Mouse (Mus musculus) stomach, postnatal 0 days (tissue): ENCODE results near the gene Dock7. TPM values are rescaled to one million over a fixed set of nuclear protein-coding genes. Genes with fewer than 3 reads are reported as not detected.

Source experiments
- ATAC-seq: fragments of 200-750 bp; cut with Nextera tagmentation; 2 replicates; pipeline ENCODE4 v1.8.0; 2017; ENCODE audit not compliant: low FRiP score, low TSS enrichment
- DNase-seq: peaks from one replicate; pipeline ENCODE4 v3.0.0-alpha.2; 2016; ENCODE audit warnings: low spot score
- H3K27ac ChIP-seq: fragments of 300-500 bp; sonication (generic); replicated peaks from 2 replicates; pipeline ENCODE4 v1.5.1; 2014; ENCODE audit warnings: mild to moderate bottlenecking, control low read depth
- H3K27me3 ChIP-seq: fragments of 300-500 bp; sonication (generic); 2 replicates; pipeline ENCODE4 v1.6.1; 2014; ENCODE audit warnings: low read length; ENCODE audit not compliant: control insufficient read depth, insufficient read depth
- H3K36me3 ChIP-seq: fragments of 300-500 bp; sonication (generic); 2 replicates; pipeline ENCODE4 v1.6.1; 2014; ENCODE audit warnings: low read length, mixed read lengths; ENCODE audit not compliant: control insufficient read depth, insufficient read depth
- H3K4me1 ChIP-seq: fragments of 300-500 bp; sonication (generic); replicated peaks from 2 replicates; pipeline ENCODE4 v1.6.1; 2014; ENCODE audit warnings: antibody characterized with exemption; ENCODE audit not compliant: control insufficient read depth, insufficient read depth
- H3K4me2 ChIP-seq: fragments of 300-500 bp; sonication (generic); replicated peaks from 2 replicates; pipeline ENCODE4 v1.6.1; 2014; ENCODE audit warnings: low read depth, mild to moderate bottlenecking, control low read depth, moderate library complexity
- H3K4me3 ChIP-seq: fragments of 300-500 bp; sonication (generic); 2 replicates; pipeline ENCODE4 v1.5.1; 2014; ENCODE audit warnings: low read depth, low read length, control low read depth
- H3K9ac ChIP-seq: fragments of 300-500 bp; sonication (generic); 2 replicates; pipeline ENCODE4 v1.6.1; 2014; ENCODE audit warnings: mild to moderate bottlenecking, low read length, control low read depth, mixed read lengths
- H3K9me3 ChIP-seq: fragments of 300-500 bp; sonication (generic); 2 replicates; pipeline ENCODE4 v1.6.1; 2016; ENCODE audit warnings: low read length; ENCODE audit not compliant: control insufficient read depth
- CTCF ChIP-seq: IDR thresholded peaks from 2 replicates; pipeline ENCODE4 v1.5.1; 2016; ENCODE audit warnings: antibody characterized with exemption, low read depth, mild to moderate bottlenecking, moderate library complexity
- EP300 ChIP-seq: optimal IDR thresholded peaks from 2 replicates; pipeline ENCODE3; 2016; ENCODE audit warnings: antibody characterized with exemption
- WGBS: fragments of 180-500 bp; shearing (Covaris S2); extraction: QIAGEN DNeasy Blood & Tissue Kit; methylation state at CpG from one replicate; pipeline ENCODE4 v1.1.7; 2014; 5-methylcytosine and 5-hydroxymethylcytosine counted together
- polyA plus RNA-seq: library from polyadenylated mRNA; unstranded; fragments of >200 nt; fragmentation: Nextera tagmentation; extraction: Ambion mirVana; gene quantifications from 2 replicates; pipeline ENCODE4 v1.2.1, GENCODE M21; 2015

Dock7 gene
- polyA plus RNA-seq, 1 experiment from 2014 or later, result 19.1 TPM

DNA sequence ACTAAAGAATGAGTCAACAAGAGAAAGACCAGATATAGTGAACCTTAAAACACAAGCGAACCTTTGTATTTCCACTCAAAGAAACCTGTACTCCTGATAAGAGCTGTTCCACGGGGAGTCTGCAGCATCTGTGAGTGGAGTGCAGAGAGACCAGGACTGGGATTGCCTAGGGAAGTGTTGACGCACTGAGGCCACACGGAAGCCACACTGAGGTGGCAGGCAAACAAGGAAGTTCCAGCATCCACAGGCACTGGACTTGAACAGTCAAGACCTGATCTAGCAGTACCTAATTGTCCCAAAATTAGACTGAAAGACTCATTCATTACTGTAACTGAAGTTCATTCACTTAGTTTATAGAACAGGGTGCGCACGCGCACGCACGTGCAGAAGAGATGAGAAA, 4.9 kb downstream of the Dock7 start:
- Histone ChIP-seq H3K36me3 (no peaks in the 10 kb centered on the region), H3K27me3 (no peaks in the 10 kb centered on the region), H3K4me2 (no peak overlapping the region; the same call in 1 of the 2 replicates), H3K4me1 (no peaks in the 10 kb centered on the region; the same call in 1 of the 2 replicates), H3K4me3 (no peak overlapping the region), H3K9me3 (no peaks in the 10 kb centered on the region), H3K27ac (peak overlapping the region; percentile 79), H3K9ac (no peak overlapping the region)
- DNase-seq (peak; percentile 64), ATAC-seq (peak; percentile 85)
- TF ChIP-seq EP300, result no peak
- TF ChIP-seq CTCF, result no peak
- WGBS, result 62% methylated on average over 9 of the region's 9 CpGs

DNA sequence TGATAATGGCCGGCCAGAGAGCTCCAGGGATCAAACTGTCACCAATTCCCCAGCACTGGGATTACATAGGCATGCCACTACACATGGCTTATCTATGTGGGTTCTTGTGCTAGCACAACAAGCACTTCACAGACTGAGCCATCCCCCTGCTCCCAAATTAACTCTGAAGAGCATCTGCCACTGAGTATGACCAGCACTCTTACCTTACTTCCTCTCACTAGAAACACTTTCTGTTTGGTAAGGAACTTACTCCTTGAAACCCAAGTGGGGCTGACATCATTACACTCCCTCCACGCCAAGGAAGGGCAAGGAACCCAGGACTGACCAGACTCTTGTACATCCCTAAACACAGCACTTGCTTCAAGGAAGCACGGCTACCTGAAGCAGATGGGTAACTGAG, 9.0 kb downstream of the Dock7 start:
- Histone ChIP-seq H3K27ac (no peak overlapping the region), H3K9ac (no peak overlapping the region), H3K4me3 (no peak overlapping the region), H3K27me3 (no peaks in the 10 kb centered on the region), H3K4me1 (no peaks in the 10 kb centered on the region; the same call in 1 of the 2 replicates), H3K36me3 (no peaks in the 10 kb centered on the region), H3K9me3 (no peaks in the 10 kb centered on the region), H3K4me2 (no peak overlapping the region)
- no peak for TF ChIP-seq EP300
- no peak for TF ChIP-seq CTCF
- WGBS, result 79% methylated on average over 3 of the region's 3 CpGs
- no peak for DNase-seq
- ATAC-seq, result no peak

DNA sequence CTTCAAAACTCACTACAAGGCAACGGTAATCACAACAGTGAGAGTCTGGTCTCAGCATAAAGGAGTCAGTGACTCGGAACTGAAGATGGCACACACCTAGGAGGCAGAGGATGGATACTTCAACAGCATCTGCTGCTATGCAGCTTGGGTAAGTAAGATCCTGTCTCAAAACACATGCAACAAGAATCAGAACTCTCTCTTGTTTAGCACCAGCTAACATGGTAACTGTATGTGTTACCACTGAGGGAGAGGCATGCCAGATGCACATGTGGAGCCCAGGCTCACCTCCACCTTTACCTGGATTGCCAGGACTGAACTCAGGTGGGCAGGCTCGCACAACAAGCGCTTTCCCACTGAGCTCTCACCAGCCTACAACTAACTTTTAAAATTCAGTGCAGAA, 11.9 kb downstream of the Dock7 start:
- 95% methylated on average over 4 of the region's 4 CpGs for WGBS
- no peaks in the 10 kb centered on the region; the same call in 1 of the 2 replicates for H3K4me1 ChIP-seq
- no peak overlapping the region for H3K9ac ChIP-seq
- no peaks in the 10 kb centered on the region for H3K36me3 ChIP-seq
- H3K27ac ChIP-seq, result no peak overlapping the region
- no peak overlapping the region for H3K4me3 ChIP-seq
- H3K4me2 ChIP-seq, result no peak overlapping the region
- no peaks in the 10 kb centered on the region for H3K9me3 ChIP-seq
- ATAC-seq, result no peak
- TF ChIP-seq EP300, result no peak
- no peak for TF ChIP-seq CTCF
- no peak for DNase-seq
- H3K27me3 ChIP-seq, result no peaks in the 10 kb centered on the region

DNA sequence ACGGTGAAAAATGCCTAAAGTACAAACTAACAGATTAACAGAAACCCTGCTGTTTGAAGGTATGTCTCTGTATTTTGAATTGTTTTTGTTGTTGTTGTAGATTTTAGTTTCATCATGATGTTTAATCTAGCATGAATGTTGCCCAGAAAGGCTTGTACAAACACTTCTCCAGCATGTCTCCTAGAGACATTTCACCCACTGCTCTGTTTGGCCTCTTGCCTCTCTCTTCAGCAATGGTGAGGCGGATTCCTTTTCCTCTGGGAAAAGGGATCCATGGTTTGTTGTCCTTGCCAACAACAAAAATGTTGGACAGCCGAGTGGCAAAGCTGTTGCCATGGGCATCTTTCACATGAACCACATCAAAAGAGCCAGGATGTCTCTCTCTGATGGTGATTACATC, 17.9 kb downstream of the Dock7 start:
- Histone ChIP-seq H3K27me3 (no peaks in the 10 kb centered on the region), H3K9me3 (no peaks in the 10 kb centered on the region)
- ATAC-seq, result no peak

DNA sequence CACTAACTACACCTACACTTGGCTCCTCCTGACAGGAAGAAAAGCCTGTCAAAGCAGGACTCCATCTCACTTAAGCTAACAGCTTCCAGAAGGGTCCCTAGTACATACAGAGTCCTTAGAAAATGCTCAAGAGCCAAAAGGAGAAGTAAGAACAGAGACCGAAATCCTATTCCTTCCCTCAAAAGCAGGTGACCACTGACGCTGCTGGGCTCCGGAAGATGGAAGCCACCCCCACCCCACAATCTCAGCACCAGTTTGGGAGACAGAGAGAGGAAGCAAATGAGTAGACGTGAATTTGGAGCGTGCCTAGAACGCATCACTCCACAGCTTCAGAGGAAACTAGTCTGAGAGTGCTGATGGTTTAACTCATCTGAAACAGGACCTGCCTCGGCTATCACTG, 20.0 kb downstream of the Dock7 start:
- Histone ChIP-seq H3K27ac (no peak overlapping the region), H3K36me3 (no peaks in the 10 kb centered on the region), H3K9me3 (no peaks in the 10 kb centered on the region), H3K4me2 (no peak overlapping the region), H3K4me1 (no peaks in the 10 kb centered on the region), H3K4me3 (no peak overlapping the region), H3K27me3 (no peaks in the 10 kb centered on the region), H3K9ac (no peak overlapping the region)
- TF ChIP-seq CTCF, result no peak
- TF ChIP-seq EP300, result no peak
- DNase-seq (no peak), ATAC-seq (no peak)
- 85% methylated on average over 7 of the region's 7 CpGs for WGBS

More for the DNA sequence above, 17.9 kb downstream of the Dock7 start:
- H3K27ac ChIP-seq, result no peak overlapping the region
- no peak overlapping the region for H3K9ac ChIP-seq
- no peak for TF ChIP-seq EP300
- TF ChIP-seq CTCF, result no peak
- WGBS, result 80% methylated on average over 3 of the region's 3 CpGs
- no peaks in the 10 kb centered on the region for H3K36me3 ChIP-seq
- H3K4me2 ChIP-seq, result no peak overlapping the region
- DNase-seq, result no peak
- no peak overlapping the region for H3K4me3 ChIP-seq
- no peaks in the 10 kb centered on the region for H3K4me1 ChIP-seq

DNA sequence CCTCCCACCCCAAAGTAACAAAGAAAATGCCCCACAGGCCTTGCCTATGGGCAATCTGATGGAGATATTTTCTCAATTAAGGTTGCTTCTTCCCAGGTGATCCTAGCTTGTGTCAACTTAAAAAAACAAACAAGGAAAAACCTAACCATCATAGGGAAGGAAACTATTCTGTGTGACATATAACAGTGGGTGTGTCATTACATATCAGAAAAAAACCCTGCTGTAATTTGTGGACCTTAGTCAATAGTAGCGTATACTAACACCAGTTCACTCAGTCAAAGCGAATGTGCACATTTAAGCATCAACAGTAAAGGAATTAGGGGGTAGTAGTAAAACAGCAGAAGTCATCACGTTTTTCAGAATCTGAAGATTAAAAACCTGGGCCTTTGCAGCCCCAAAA, 28.9 kb downstream of the Dock7 start:
- no peaks in the 10 kb centered on the region for H3K36me3 ChIP-seq
- peak; percentile 70; the same call in 1 of the 2 replicates for ATAC-seq

More for the DNA sequence above, 28.9 kb downstream of the Dock7 start:
- no peaks in the 10 kb centered on the region for H3K4me1 ChIP-seq
- 0 out of 2 replicates have a peak overlapping the region, but pooled peaks have one; percentile 69 for H3K27ac ChIP-seq
- WGBS, result 64% methylated on average over 3 of the region's 3 CpGs
- TF ChIP-seq CTCF (no peak), EP300 (no peak)
- no peaks in the 10 kb centered on the region for H3K9me3 ChIP-seq
- DNase-seq, result no peak
- no peak overlapping the region for H3K4me2 ChIP-seq
- no peak overlapping the region for H3K4me3 ChIP-seq
- H3K27me3 ChIP-seq, result no peaks in the 10 kb centered on the region
- H3K9ac ChIP-seq, result no peak overlapping the region
